Mouse (Mus musculus): ENCODE measurements around the gene Gm20388. TPM values are rescaled to one million over a fixed set of nuclear protein-coding genes. Genes with fewer than 3 reads are reported as not detected.
"Not testable (repeated sequence)": the region's sequence is repeated elsewhere in the genome, so short reads cannot be mapped to it uniquely, and the experiment has no call there.

Gene Gm20388
- polyA plus RNA-seq, 1 experiment = not detected

DNA sequence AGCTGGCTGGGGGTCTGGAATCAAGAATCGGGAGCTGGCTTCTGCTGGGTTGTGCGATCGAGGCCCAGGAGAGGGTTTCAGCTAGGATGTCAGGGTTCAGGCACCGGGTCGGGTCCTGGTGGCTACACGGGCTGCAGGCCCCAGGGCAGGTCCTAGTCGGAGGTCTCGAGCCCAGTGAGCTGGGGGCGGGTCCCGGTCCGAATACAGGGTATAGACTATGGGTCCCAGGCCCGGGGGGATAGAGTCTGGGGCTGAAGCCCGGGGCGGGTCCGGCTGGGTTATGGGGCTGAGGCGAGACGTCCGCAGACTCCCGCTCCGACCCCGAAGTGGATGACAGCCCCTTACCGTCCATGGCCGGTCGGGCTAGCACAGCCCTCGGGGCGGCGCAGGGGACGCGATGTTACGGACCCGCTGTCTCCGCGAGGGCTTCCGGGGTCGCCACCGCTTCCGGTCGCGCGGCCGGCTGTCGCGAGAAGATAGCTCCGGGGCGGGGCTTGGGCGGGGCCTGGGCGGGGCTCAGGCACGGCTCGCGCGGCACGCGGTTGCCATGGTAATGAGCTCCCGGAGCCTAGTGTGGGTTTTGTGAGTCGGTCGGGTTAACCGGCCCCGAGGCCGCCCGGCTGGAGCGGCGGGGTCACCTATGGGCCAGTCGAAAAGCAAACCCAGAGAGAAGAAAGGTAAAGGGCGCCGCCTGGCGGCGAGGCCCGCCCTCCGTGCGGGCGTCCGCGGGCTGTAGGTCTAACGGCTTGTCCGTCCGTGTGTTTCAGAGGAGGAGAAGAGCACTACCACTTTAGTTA, 3301.9 kb downstream of the Gm20388 start, which contains the start of the genes Chmp1a and Spata33:
Gene Chmp1a, minus strand, starts transcription at position 443 of the 797 bp plus-strand sequence.
Gene Spata33, plus strand, starts transcription at position 512 of the 797 bp plus-strand sequence.
- under 1% methylated on average over 76 of the region's 76 CpGs for WGBS
- TF ChIP-seq CTCF (IDR thresholded peaks at IDR 0.05; ENCODE audit: insufficient read depth, low read depth, low read length) (peak; percentile 88), POLR2A (IDR thresholded peaks at IDR 0.05; ENCODE audit: insufficient read depth, low read depth, low read length) (peak; percentile 90)
- no peak within 1 kb of the TSS; the same call in 1 of the 2 replicates for H3K27ac ChIP-seq (ENCODE audit: insufficient read depth, low read depth, low read length)
- H3K4me1 ChIP-seq (ENCODE audit: control insufficient read depth, insufficient read depth, low read length) = peaks cover 11% of the 10 kb centered on the region
- peak within 1 kb of the TSS; percentile 71 for H3K4me3 ChIP-seq (ENCODE audit: insufficient read depth, low read depth, low read length)

DNA sequence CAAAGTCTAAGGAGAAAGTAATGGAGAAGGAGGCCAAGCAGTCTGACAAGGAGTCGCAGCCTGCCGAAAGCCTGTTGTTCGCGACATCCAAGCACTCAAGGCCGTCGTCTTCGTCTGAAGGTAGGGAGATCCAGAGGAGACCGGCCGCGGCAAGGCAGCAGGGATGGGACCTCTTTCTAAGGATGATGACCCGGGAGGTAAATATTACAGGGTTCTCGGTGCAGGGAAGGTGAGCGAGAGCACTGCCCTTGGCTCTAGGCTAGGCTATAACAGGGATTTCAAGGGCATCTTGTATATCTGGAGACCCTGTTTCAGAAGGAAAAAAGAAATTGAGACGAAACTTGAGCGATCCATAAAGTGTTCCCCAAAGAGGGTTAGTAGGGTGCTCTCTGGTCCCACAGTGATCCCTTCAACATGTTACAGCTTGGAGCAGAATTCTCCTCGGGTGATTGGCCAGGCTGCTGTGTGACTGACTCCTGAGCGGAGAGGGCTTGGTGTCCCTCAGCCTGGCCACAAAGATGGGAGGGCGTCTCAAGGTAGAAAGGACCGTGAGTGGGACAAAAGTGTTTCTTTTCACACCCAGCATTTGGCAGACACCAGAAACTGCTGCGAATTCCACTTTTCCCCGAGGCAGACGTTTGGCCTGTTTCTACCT, 3302.6 kb downstream of the Gm20388 start:
- Histone ChIP-seq H3K4me1 (ENCODE audit: control insufficient read depth, insufficient read depth, low read length) (peaks cover 11% of the 10 kb centered on the region), H3K4me3 (ENCODE audit: insufficient read depth, low read depth, low read length) (peak overlapping the region; percentile 71), H3K27ac (ENCODE audit: insufficient read depth, low read depth, low read length) (no peak overlapping the region; the same call in 1 of the 2 replicates)
- 10% methylated on average over 22 of the region's 22 CpGs for WGBS
- TF ChIP-seq CTCF (IDR thresholded peaks at IDR 0.05; ENCODE audit: insufficient read depth, low read depth, low read length) (no peak; the same call in 1 of the 2 replicates), POLR2A (IDR thresholded peaks at IDR 0.05; ENCODE audit: insufficient read depth, low read depth, low read length) (no peak)

DNA sequence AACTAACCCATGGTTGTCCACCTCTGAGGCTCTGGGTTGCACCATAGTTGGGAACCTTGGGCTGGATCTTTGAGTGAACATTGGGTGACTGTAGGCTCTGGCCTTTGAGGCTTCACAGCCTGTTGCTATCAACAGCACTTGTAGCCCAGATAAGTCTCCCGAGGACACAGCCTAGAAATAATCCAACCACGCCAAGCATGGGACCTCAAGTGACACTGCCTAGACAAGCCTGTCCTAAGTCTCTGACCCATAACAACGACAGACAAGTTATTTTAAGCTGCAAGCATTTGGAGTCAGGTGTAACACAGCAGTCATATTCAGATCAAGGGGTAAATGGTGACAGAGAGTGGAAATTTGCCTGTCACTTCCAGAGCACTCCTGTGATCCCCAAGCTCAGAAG, 3304.8 kb downstream of the Gm20388 start:
- TF ChIP-seq CTCF (IDR thresholded peaks at IDR 0.05; ENCODE audit: insufficient read depth, low read depth, low read length) (no peak), POLR2A (IDR thresholded peaks at IDR 0.05; ENCODE audit: insufficient read depth, low read depth, low read length) (no peak)
- 87% methylated on average over 3 of the region's 3 CpGs for WGBS

GRCm38 (mm10) chr8:123220917-123221316, 3310.3 kb downstream of the Gm20388 start:
- no peak for TF ChIP-seq POLR2A (IDR thresholded peaks at IDR 0.05; ENCODE audit: insufficient read depth, low read depth, low read length)
- no peak for TF ChIP-seq CTCF (IDR thresholded peaks at IDR 0.05; ENCODE audit: insufficient read depth, low read depth, low read length)
- Histone ChIP-seq H3K27ac (ENCODE audit: insufficient read depth, low read depth, low read length) (no peak overlapping the region), H3K4me1 (ENCODE audit: control insufficient read depth, insufficient read depth, low read length) (peaks cover 3% of the 10 kb centered on the region; the same call in 1 of the 2 replicates), H3K4me3 (ENCODE audit: insufficient read depth, low read depth, low read length) (no peak overlapping the region)
- 33% methylated on average over 1 of the region's 1 CpGs for WGBS

More for the DNA sequence above, 3304.8 kb downstream of the Gm20388 start:
- Histone ChIP-seq H3K27ac (ENCODE audit: insufficient read depth, low read depth, low read length) (no peak overlapping the region), H3K4me1 (ENCODE audit: control insufficient read depth, insufficient read depth, low read length) (peaks cover 9% of the 10 kb centered on the region), H3K4me3 (ENCODE audit: insufficient read depth, low read depth, low read length) (no peak overlapping the region)

- Histone ChIP-seq H3K4me1 (ENCODE audit: control insufficient read depth, insufficient read depth, low read length) (peaks cover 3% of the 10 kb centered on the region; the same call in 1 of the 2 replicates), H3K27ac (ENCODE audit: insufficient read depth, low read depth, low read length) (peak within 1 kb of the TSS; percentile 82), H3K4me3 (ENCODE audit: insufficient read depth, low read depth, low read length) (peak within 1 kb of the TSS; percentile 65)
- no peak for TF ChIP-seq CTCF (IDR thresholded peaks at IDR 0.05; ENCODE audit: insufficient read depth, low read depth, low read length)
- TF ChIP-seq POLR2A (IDR thresholded peaks at IDR 0.05; ENCODE audit: insufficient read depth, low read depth, low read length) = peak; percentile 95
- 2% methylated on average over 59 of the region's 59 CpGs for WGBS
These were observed 3313.9 kb downstream of the Gm20388 start, which contains the start of gene Cdk10 for GRCm38 (mm10) chr8:123224278-123225266. Cdk10 (plus strand) TSS chr8:123224842.

DNA sequence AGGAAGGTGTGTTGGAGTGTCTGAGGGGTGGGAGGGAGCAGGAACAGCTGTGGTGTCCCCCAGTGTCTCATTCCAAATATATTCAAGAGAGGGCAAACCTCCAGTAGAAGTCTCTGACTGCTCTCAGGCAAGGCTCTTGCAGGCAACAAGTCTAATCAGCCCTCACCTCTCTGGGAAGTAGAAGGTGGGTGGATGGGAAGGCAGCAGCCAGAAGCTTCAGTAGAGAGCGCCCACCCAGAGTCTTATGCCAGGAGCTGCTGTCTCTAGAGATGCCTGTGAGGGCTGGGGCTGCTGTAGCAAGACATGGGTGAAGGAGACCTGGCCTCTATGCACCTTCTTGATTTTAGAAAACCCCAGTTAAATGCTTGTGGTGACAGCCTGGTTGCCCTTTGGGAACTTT, 3317.8 kb downstream of the Gm20388 start:
- WGBS = 58% methylated on average over 1 of the region's 1 CpGs
- Histone ChIP-seq H3K4me3 (ENCODE audit: insufficient read depth, low read depth, low read length) (no peak overlapping the region), H3K4me1 (ENCODE audit: control insufficient read depth, insufficient read depth, low read length) (peaks cover 19% of the 10 kb centered on the region), H3K27ac (ENCODE audit: insufficient read depth, low read depth, low read length) (no peak overlapping the region)
- TF ChIP-seq CTCF (IDR thresholded peaks at IDR 0.05; ENCODE audit: insufficient read depth, low read depth, low read length) = no peak
- no peak for TF ChIP-seq POLR2A (IDR thresholded peaks at IDR 0.05; ENCODE audit: insufficient read depth, low read depth, low read length)

DNA sequence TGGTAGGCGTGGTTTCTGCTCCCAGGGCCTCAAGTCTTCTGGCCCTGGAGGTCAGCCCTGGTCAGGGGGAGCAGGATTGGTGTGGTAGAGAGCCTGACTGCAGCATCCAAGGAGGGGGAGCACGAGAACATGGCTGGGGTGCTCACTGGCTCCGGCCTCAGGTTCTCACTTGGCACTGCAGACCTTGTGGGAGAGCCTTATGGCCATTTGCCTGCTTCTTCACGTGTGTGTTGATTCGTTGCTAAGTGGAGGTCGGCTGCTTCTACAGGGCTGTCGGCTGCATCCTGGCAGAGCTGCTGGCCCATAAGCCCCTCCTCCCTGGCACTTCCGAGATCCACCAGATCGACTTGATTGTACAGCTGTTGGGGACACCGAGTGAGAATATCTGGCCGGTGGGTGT, 3319.7 kb downstream of the Gm20388 start:
- 69% methylated on average over 11 of the region's 11 CpGs for WGBS
- peaks cover 32% of the 10 kb centered on the region for H3K4me1 ChIP-seq (ENCODE audit: control insufficient read depth, insufficient read depth, low read length)
- H3K4me3 ChIP-seq (ENCODE audit: insufficient read depth, low read depth, low read length); H3K27ac ChIP-seq (ENCODE audit: insufficient read depth, low read depth, low read length): not testable (repeated sequence)

DNA sequence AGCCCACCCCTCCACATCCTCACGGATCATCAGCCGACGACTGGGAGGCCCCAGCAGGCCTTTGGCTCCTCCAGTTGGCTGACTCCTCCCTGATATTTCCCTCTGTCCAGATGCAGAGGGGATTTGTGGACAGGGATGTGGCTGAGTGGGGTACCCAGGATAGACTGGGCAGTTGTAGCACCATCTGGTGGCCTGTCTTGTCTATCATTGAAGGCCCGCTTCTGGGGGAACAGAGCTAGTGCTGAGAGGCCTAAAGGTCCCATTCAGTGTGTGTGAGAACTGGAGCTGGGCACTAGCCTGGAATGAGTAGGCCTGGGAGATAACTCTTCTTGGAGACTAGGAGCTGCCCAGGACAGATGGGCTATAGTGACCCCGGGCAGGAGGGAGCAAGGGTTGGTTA, 3321.1 kb downstream of the Gm20388 start:
- 41% methylated on average over 5 of the region's 5 CpGs for whole genome bisulfite sequencing
- no peak for TF ChIP-seq CTCF (IDR thresholded peaks at IDR 0.05; ENCODE audit: insufficient read depth, low read depth, low read length)
- no peak for TF ChIP-seq POLR2A (IDR thresholded peaks at IDR 0.05; ENCODE audit: insufficient read depth, low read depth, low read length)
- H3K4me1 ChIP-seq (ENCODE audit: control insufficient read depth, insufficient read depth, low read length) = peaks cover 35% of the 10 kb centered on the region
- no peak overlapping the region for H3K4me3 ChIP-seq (ENCODE audit: insufficient read depth, low read depth, low read length)
- no peak overlapping the region for H3K27ac ChIP-seq (ENCODE audit: insufficient read depth, low read depth, low read length)

All from olfactory bulb, adult 2 months (tissue).